Mouse (Mus musculus): ENCODE measurements around the gene Fbxo46.

DNA sequence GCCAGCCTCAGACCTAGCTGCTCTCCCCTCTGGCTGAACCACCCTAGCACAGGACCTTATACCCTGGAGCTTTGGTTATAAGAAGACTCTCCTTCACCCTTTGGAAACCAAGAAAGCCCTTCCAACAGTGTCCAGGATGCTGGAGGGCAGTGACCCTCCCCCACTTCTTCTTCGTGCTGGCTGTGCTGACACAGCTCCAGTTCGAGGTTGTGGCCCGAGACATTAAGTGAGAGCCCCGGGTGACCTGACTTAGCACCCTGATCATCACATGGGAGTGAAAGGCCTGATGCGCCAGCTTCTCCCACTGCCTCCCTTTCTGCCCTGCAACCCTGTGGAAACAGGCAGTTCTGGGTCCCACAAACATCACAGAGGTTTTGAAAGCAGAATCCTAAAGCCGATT, 34.2 kb upstream of the Fbxo46 start:
- TF ChIP-seq POLR2A (IDR thresholded peaks at IDR 0.05; ENCODE audit: low read depth, low read length), result no peak
- no peak for TF ChIP-seq CTCF (IDR thresholded peaks at IDR 0.05; ENCODE audit: borderline replicate concordance, insufficient read depth, low read length)

Data from embryonic fibroblast, embryonic 13.5 days (primary cell).